Mouse (Mus musculus): Measurements from ENCODE around the gene Gpr37.

DNA sequence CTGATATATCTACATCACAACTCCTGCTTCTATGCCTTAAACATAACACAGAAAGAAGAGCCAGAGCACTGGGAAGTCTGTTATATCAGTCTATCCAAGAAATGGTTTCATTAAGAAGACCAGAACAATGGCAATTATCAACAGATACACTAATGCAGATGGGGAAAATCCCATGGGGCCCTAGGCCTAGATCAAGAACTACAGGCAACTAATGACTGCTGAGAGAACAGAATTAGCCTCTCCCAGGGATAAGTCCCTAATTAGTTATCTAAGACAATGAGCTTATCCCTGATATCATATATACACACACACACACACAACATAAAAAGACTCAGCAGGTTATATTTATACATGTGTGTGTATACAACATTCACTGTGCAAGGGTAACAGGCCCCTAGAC, 46.0 kb upstream of the Gpr37 start:
- no peak for TF ChIP-seq CTCF (IDR thresholded peaks at IDR 0.05; ENCODE audit: low read depth)
- no peak for TF ChIP-seq EP300 (IDR thresholded peaks at IDR 0.05; ENCODE audit: low read depth)
